ENCODE assay signal across 17 mouse cellular contexts in genomic region chr4:117302027-117302806, GRCm38 (mm10). TPM values are rescaled to one million over a fixed set of nuclear protein-coding genes. Genes with fewer than 3 reads are reported as not detected.
DNase-seq lines count a peak whose midpoint lies in the region; ATAC-seq and TF ChIP-seq lines count a peak whose summit lies in the region.
"Had no signal": no experiment of that assay in that cellular context is flagged by ENCODE, and none has a peak within 500 bp of the region (broad histone marks: within the 10 kb centered on the region; RNA-seq: fewer than 3 reads in every experiment).

No protein-coding gene starts in this region.

- 7% methylated on average over 14 of the region's 14 CpGs for WGBS in kidney, embryonic 16.5 days
- 19% methylated on average over 14 of the region's 14 CpGs for WGBS in neural tube, embryonic 13.5 days
- 93% methylated on average over 14 of the region's 14 CpGs for WGBS in thymus, adult 2 months

- no peaks in the 10 kb centered on the region for H3K36me3 ChIP-seq in kidney, embryonic 16.5 days (ENCODE audit: insufficient read depth, low read length)
- H3K36me3 ChIP-seq in neural tube, embryonic 13.5 days: no peaks in the 10 kb centered on the region
- no peaks in the 10 kb centered on the region for H3K36me3 ChIP-seq in thymus, adult 2 months (ENCODE audit: control insufficient read depth, insufficient read depth, low read length)
- H3K36me3 ChIP-seq: heart, embryonic 10.5 days; hindbrain, embryonic 13.5 days had no signal

- H3K4me2 ChIP-seq in kidney, embryonic 16.5 days (replicated peaks; ENCODE audit: low read depth, low read length): no peak overlapping the region
- no peak overlapping the region for H3K4me2 ChIP-seq in neural tube, embryonic 13.5 days
- H3K4me2 ChIP-seq: hindbrain, embryonic 13.5 days had no signal

- H3K27ac ChIP-seq in kidney, embryonic 16.5 days (ENCODE audit: low read length): no peak overlapping the region
- peak overlapping the region; percentile 81 for H3K27ac ChIP-seq in brown adipose tissue, adult 24 weeks (replicated peaks; ENCODE audit: low read depth, low read length)
- H3K27ac ChIP-seq in neural tube, embryonic 13.5 days (replicated peaks): no peak overlapping the region; the same call in 1 of the 2 replicates
- H3K27ac ChIP-seq in thymus, adult 2 months (ENCODE audit: control insufficient read depth, insufficient read depth, low read length): no peak overlapping the region
- H3K27ac ChIP-seq: hindbrain, embryonic 13.5 days; hindbrain, postnatal 0 days had no signal

- peaks cover 37% of the 10 kb centered on the region for H3K4me1 ChIP-seq in kidney, embryonic 16.5 days (ENCODE audit: insufficient read depth, low read length)
- H3K4me1 ChIP-seq in brown adipose tissue, adult 24 weeks (ENCODE audit: control insufficient read depth, insufficient read depth, insufficient read length, low read length): peaks cover 11% of the 10 kb centered on the region
- H3K4me1 ChIP-seq in neural tube, embryonic 13.5 days (replicated peaks): peaks cover 53% of the 10 kb centered on the region
- no peaks in the 10 kb centered on the region for H3K4me1 ChIP-seq in thymus, adult 2 months (replicated peaks; ENCODE audit: control insufficient read depth, insufficient read depth, low read length)

- no peak overlapping the region for H3K9ac ChIP-seq in kidney, embryonic 16.5 days (replicated peaks; ENCODE audit: low read length)
- H3K9ac ChIP-seq in neural tube, embryonic 13.5 days: no peak overlapping the region
- H3K9ac ChIP-seq: hindbrain, embryonic 13.5 days had no signal

- TF ChIP-seq CTCF in thymus, adult 2 months (IDR thresholded peaks at IDR 0.05; ENCODE audit: borderline replicate concordance, control insufficient read depth, extremely low read depth, insufficient read depth, low read length, poor library complexity): no peak

- no peak overlapping the region for H3K4me3 ChIP-seq in kidney, embryonic 16.5 days (ENCODE audit: low read length)
- H3K4me3 ChIP-seq in brown adipose tissue, adult 24 weeks (ENCODE audit: insufficient read depth, low read depth, low read length): no peak overlapping the region
- H3K4me3 ChIP-seq in neural tube, embryonic 13.5 days: no peak overlapping the region
- no peak overlapping the region for H3K4me3 ChIP-seq in thymus, adult 2 months (ENCODE audit: control insufficient read depth, insufficient read depth, low read length)
- H3K4me3 ChIP-seq: heart, embryonic 10.5 days; hindbrain, embryonic 13.5 days had no signal

- no peaks in the 10 kb centered on the region for H3K9me3 ChIP-seq in kidney, embryonic 16.5 days (ENCODE audit: low read length)
- no peaks in the 10 kb centered on the region for H3K9me3 ChIP-seq in neural tube, embryonic 13.5 days
- H3K9me3 ChIP-seq: heart, embryonic 10.5 days; hindbrain, embryonic 13.5 days had no signal

- no peak for DNase-seq in kidney, postnatal 10 days
- peak; percentile 21 for DNase-seq in NIH3T3 (ENCODE audit: low read depth)
- DNase-seq in thymus, adult 2 months: no peak
- no peak for DNase-seq in spleen, adult 18-20 months
- DNase-seq: adrenal gland, adult 8-10 months; cerebellum, adult 11-12 months; cerebellum, adult 9-10 months; gastrocnemius, postnatal 10 days; heart, adult 18-20 months; heart, postnatal 10 days had no signal

- H3K27me3 ChIP-seq in kidney, embryonic 16.5 days (ENCODE audit: insufficient read depth, low read length): peaks cover 84% of the 10 kb centered on the region
- peaks cover 86% of the 10 kb centered on the region for H3K27me3 ChIP-seq in neural tube, embryonic 13.5 days
- no peaks in the 10 kb centered on the region for H3K27me3 ChIP-seq in thymus, adult 2 months (ENCODE audit: control insufficient read depth, insufficient read depth, low read length)

- peak; percentile 72 for ATAC-seq in kidney, embryonic 16.5 days (ENCODE audit: low FRiP score, low TSS enrichment)
- ATAC-seq in neural tube, embryonic 13.5 days (ENCODE audit: low read depth): peak; percentile 44; the same call in 1 of the 2 replicates
- ATAC-seq: forebrain, embryonic 16.5 days; hindbrain, postnatal 0 days had no signal

- TF ChIP-seq POLR2A in thymus, adult 2 months (IDR thresholded peaks at IDR 0.05; ENCODE audit: control insufficient read depth, extremely low read depth, insufficient read depth, low read length, poor library complexity): no peak

RNA-seq across cellular contexts. Expression of gene Armh1, which starts 50.3 kb away (rescaled TPM):
- 0.23 and 0.39 TPM in 2 replicates for polyA plus RNA-seq in kidney, embryonic 16.5 days (2015; fragmentation: Nextera tagmentation; extraction: Ambion mirVana)
- polyA plus RNA-seq in brown adipose tissue, adult 24 weeks (2012; ENCODE audit: insufficient read depth, insufficient read length, missing spikeins): not detected in 2 replicates
- polyA plus RNA-seq in neural tube, embryonic 13.5 days (2015; fragmentation: Nextera tagmentation; extraction: Ambion mirVana): 0.28 and 0.66 TPM in 2 replicates
- 0.44 TPM in 1 of 2 replicates, not detected in the other for polyA plus RNA-seq in thymus, adult 2 months (2012; rRNA removed)

RNA-seq across cellular contexts. Expression of gene Tmem53, which starts 50.5 kb away (rescaled TPM):
- 16.5 and 19.9 TPM in 2 replicates for polyA plus RNA-seq in kidney, embryonic 16.5 days (2015; fragmentation: Nextera tagmentation; extraction: Ambion mirVana)
- 26.6 and 35.1 TPM in 2 replicates for polyA plus RNA-seq in brown adipose tissue, adult 24 weeks (2012; ENCODE audit: insufficient read depth, insufficient read length, missing spikeins)
- 5.9 and 6.5 TPM in 2 replicates for polyA plus RNA-seq in neural tube, embryonic 13.5 days (2015; fragmentation: Nextera tagmentation; extraction: Ambion mirVana)
- polyA plus RNA-seq in thymus, adult 2 months (2012; rRNA removed): 14.5 and 16.1 TPM in 2 replicates
